Mouse (Mus musculus) left cerebral cortex, adult 2 months (tissue): ENCODE data around the gene Clcc1. TPM values are rescaled to one million over a fixed set of nuclear protein-coding genes. Genes with fewer than 3 reads are reported as not detected.
A peak's percentile ranks its signal among the peaks of the same experiment; 100 is the strongest.
"Not testable (repeated sequence)": the region's sequence is repeated elsewhere in the genome, so short reads cannot be mapped to it uniquely, and the experiment has no call there.

Source experiments
- DNase-seq, 2 experiments: peaks; one replicate each; pipeline ENCODE4 v3.0.0; 2021 to 2022; ENCODE audit warnings: low spot score in 2 of 2, mixed read lengths in 1 of 2; ENCODE audit errors: extremely low spot score in 1 of 2
- H3K27ac ChIP-seq: fragments of 200-600 bp; 2 replicates; pipeline ENCODE4 v1.8.1; 2022
- H3K4me3 ChIP-seq: fragments of 200-600 bp; 2 replicates; pipeline ENCODE4 v1.8.1; 2022
- CTCF ChIP-seq: fragments of 200-600 bp; IDR thresholded peaks from 2 replicates; pipeline ENCODE4 v1.8.1; 2022; ENCODE audit warnings: antibody characterized with exemption, mild to moderate bottlenecking, moderate library complexity
- intact Hi-C: fragments of 180-260 bp; cut with DNase I; formaldehyde crosslinking; loops from one replicate; pipeline ENCODE4 v1.15.1; 2025
- long read RNA-seq, 2 experiments: library from polyadenylated mRNA; stranded (forward); transcript quantifications; one replicate each; pipeline ENCODE4 v2.0.0; 2021; ENCODE audit warnings: borderline mapping rate in 2 of 2
- total RNA-seq, 2 experiments: library from RNA; stranded (reverse); gene quantifications; 2 replicates each; pipeline ENCODE4 v1.2.3; 2021

The Clcc1 gene
- total RNA-seq = 10 to 100 TPM; 28.6 to 35.6 TPM
- long read RNA-seq, experiment 1, transcript Clcc1-202 (12 exons, 2,043 nt) = major isoform, 10 of 35 reads
- long read RNA-seq, experiment 1, partial matches to known transcripts = 2 of 35 reads
- long read RNA-seq, experiment 1, other reads (novel, unspliced or antisense) = 23 of 35 reads
- long read RNA-seq, experiment 2, partial matches to known transcripts = 1 of 22 reads
- long read RNA-seq, experiment 2, other reads (novel, unspliced or antisense) = 21 of 22 reads

GRCm38 (mm10) chr3:108653710-108654379 is at the start of gene Clcc1:
Gene Clcc1 (plus strand): TSS chr3:108653913.
- peak within 1 kb of the TSS; percentile 61 for H3K4me3 ChIP-seq
- intact Hi-C loops = no loop called here
- TF ChIP-seq CTCF = no peak
- H3K27ac ChIP-seq = peak within 1 kb of the TSS; percentile 87
- DNase-seq = peak; percentile 96 to 97

- intact Hi-C loops = no loop called here
- no peak for DNase-seq
- TF ChIP-seq CTCF = no peak
Observed at GRCm38 (mm10) chr3:108608906-108609305, 44.8 kb upstream of the Clcc1 start.

GRCm38 (mm10) chr3:108634761-108635160 is 19.0 kb upstream of the Clcc1 start:
- no peak for DNase-seq
- intact Hi-C loops = no loop called here
- no peak overlapping the region for H3K4me3 ChIP-seq
- TF ChIP-seq CTCF = no peak
- H3K27ac ChIP-seq = no peak overlapping the region

More at GRCm38 (mm10) chr3:108608906-108609305, 44.8 kb upstream of the Clcc1 start:
- no peak overlapping the region for H3K4me3 ChIP-seq
- no peak overlapping the region for H3K27ac ChIP-seq

GRCm38 (mm10) chr3:108639412-108639811 is 14.3 kb upstream of the Clcc1 start:
- Histone ChIP-seq H3K4me3 (no peak overlapping the region), H3K27ac (no peak overlapping the region)
- DNase-seq = no peak
- intact Hi-C loops = no loop called here
- peak; percentile 25 for TF ChIP-seq CTCF

- DNase-seq = no peak
- Histone ChIP-seq H3K27ac (no peak overlapping the region), H3K4me3 (no peak overlapping the region)
- no peak for TF ChIP-seq CTCF
- intact Hi-C loops = no loop called here
Observed at GRCm38 (mm10) chr3:108640998-108641397, 12.7 kb upstream of the Clcc1 start.

GRCm38 (mm10) chr3:108644856-108645255 is 8.9 kb upstream of the Clcc1 start:
- intact Hi-C loops = no loop called here
- no peak for DNase-seq
- no peak for TF ChIP-seq CTCF
- no peak overlapping the region for H3K4me3 ChIP-seq
- H3K27ac ChIP-seq = no peak overlapping the region

- intact Hi-C loops = no loop called here
- Histone ChIP-seq H3K4me3 (no peak overlapping the region), H3K27ac (no peak overlapping the region)
- no peak for TF ChIP-seq CTCF
- DNase-seq = no peak
Observed at GRCm38 (mm10) chr3:108646036-108646435, 7.7 kb upstream of the Clcc1 start.

GRCm38 (mm10) chr3:108647681-108648080 is 6.0 kb upstream of the Clcc1 start:
- H3K27ac ChIP-seq, H3K4me3 ChIP-seq, intact Hi-C loops, DNase-seq: not testable (repeated sequence)

GRCm38 (mm10) chr3:108652866-108653642 is 659 bp upstream of the Clcc1 start:
- DNase-seq = no peak

GRCm38 (mm10) chr3:108654566-108654965 is 853 bp downstream of the Clcc1 start:
- peak overlapping the region; percentile 61 for H3K4me3 ChIP-seq
- no peak overlapping the region for H3K27ac ChIP-seq
- intact Hi-C loops = no loop called here
- no peak for DNase-seq
- TF ChIP-seq CTCF = no peak

More at GRCm38 (mm10) chr3:108652866-108653642, 659 bp upstream of the Clcc1 start:
- peak; percentile 3; the same call in 1 of the 2 replicates for TF ChIP-seq CTCF
- no peak overlapping the region for H3K27ac ChIP-seq
- intact Hi-C loops = no loop called here
- H3K4me3 ChIP-seq = peak overlapping the region; percentile 61

GRCm38 (mm10) chr3:108655486-108655885 is 1.8 kb downstream of the Clcc1 start:
- intact Hi-C loops = no loop called here
- TF ChIP-seq CTCF = no peak
- DNase-seq = no peak
- no peak overlapping the region for H3K27ac ChIP-seq
- no peak overlapping the region for H3K4me3 ChIP-seq

GRCm38 (mm10) chr3:108658612-108659011 is 4.9 kb downstream of the Clcc1 start:
- no peak for DNase-seq
- intact Hi-C loops = no loop called here
- no peak overlapping the region for H3K27ac ChIP-seq
- H3K4me3 ChIP-seq = no peak overlapping the region
- TF ChIP-seq CTCF = no peak
